Mouse (Mus musculus) lung, postnatal 36 days (tissue): ENCODE data around the gene Utf1.

Source experiments
- DNase-seq: peaks from one replicate; pipeline ENCODE4 v3.0.0; 2022; ENCODE audit warnings: mixed read lengths

Gene Utf1

GRCm38 (mm10) chr7:139940476-139941209, 2.9 kb upstream of the Utf1 start:
- no peak for DNase-seq

DNA sequence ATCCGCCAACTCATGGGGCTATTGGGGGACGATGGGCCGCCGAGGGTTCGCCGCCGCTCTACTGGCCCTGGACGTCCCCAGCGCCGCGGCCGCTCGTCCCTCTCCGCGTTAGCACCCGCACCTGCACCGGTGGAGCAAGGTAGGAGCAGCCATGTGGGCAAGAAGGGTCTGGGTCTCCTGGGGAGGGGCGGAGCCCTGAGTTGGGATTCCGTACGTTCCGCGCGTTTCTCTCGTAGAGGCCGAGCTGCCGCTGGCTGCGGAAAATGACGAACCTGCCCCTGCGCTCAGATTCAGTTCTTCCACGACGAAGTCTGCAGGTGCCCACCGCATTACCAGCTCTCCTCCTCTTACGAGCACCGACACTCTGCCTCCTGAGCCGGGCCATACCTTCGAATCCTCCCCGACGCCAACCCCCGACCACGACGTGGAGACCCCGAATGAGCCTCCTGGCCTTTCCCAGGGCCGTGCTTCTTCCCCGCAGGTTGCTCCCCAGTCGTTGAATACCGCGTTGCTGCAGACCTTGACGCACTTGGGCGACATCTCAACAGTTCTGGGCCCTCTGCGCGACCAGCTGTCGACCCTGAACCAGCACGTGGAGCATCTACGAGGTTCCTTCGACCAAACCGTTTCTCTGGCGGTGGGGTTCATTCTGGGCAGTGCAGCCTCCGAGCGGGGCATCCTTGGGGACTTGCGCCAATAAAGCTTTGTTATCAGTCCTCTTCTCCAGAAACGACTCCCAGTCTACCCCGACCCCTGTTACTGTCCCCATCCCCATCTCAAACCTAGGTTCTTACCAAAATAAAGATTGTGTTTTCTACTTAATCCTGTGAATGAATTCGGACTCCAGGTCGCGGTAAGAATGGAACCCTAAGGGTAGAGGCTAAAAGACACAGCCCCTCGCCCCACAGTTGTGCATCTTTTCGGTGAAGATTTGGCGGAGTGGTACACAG, 977 bp downstream of the Utf1 start:
- no peak for DNase-seq

DNA sequence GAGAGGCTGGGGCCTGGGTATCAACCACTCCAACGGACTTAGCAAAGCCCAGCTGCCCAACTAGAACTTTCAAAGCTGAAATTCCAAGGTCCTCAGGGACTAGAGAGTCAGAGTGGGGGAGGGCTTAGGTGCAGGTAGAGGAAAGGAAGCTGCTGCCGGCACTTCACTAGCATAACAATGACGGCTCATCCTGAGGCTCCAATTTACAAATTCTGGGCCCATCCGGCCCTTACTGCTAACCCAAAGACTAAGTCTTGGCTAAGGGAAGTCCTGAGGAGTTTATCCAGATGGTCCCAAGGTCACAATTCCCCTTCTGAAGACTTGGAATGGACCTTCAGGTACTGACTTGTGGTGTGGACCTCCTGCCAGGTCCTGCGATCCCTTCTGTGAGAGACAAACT, 1.9 kb downstream of the Utf1 start:
- DNase-seq, result no peak

DNA sequence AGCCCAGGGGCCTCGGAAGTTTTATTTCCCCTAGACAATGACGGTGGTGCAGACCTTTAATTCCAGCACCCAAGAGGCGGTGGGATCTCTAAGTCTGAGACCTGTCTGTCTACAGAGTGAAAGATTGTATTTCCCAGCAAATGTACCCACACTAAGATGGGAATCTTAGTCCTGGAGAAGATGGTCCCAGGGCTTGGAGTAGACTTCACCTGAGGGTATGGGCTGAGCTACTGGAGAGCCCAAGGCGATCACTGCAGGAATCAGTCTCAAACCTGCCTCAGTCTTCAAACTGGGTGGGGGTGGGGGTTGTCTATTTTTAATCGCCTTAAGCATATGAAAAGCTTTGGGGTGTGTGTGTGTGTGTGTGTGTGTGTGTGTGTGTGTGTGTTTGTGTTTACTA, 2.4 kb downstream of the Utf1 start:
- DNase-seq, result no peak

DNA sequence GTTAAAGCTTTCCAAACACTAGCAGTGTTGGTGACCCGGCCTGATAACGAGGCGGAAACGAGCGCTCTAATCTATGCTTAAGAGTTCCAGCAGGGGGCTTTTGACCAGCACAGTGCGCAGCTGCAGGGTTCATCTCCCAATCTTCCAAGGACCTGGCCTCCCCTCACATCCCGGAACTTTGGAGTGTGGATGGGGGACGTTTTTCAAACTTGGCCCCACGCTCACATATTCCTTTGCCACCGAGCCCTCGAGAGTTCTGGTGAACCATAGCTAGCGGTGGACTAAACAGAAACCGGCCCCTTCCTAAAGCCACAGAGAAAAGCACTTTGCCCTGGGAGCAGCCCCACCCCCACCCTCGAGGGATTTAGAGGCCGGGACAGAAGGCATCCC, 6.3 kb downstream of the Utf1 start:
- DNase-seq, result peak; percentile 67

DNA sequence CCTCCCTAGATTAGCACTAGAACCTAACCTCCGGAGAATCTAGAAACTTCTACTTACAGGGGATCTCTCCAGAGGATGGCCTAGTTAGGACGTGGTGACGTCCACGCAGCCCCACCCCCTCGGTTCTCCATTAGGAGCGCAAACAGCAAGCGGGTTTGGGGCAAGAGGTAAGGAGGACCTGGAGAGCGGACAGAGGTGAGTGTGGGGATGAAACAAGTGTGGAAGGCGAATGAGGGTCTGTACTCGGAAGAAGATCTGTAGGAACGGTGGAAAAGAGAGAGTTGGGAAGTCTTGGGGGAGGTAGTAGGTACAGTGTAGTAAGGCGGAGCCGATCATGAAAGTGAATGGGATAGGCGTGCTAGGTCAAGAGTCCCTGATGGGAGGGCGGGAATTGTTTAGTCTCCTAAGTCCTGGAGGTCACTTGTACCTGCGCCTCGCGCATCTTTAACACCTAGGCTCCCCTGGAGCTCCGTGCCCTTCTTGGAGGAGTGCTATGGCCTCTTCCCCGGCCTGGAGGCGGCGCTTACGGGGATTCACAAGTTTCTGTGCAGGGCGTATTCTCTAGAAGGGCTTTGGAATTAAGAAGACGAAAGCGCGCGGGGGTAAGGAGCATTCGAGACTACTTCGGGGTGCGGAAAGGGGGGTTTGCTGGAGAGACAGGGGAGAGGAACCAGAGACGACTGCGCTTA, 6.8 kb downstream of the Utf1 start:
- DNase-seq, result peak; percentile 70

DNA sequence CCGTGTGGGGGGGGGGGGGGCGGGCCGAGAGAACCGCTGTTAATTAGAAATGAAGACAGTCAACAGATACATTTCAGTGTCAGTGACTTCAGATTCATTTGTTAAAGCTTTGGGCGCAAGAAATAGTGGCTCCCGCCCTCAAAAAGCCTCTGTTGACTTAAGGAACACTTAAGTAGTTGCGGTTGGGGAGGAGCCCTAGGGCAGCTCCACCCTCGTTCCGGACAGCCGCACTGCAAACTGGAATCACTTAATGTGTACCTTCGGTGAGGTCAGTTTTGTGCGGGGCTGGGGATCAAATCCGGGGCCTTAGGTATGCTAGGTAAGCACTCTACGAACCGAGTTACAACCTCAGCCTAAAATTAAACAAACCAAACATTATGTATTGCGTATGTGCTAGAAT, 7.5 kb downstream of the Utf1 start:
- DNase-seq, result peak; percentile 70

DNA sequence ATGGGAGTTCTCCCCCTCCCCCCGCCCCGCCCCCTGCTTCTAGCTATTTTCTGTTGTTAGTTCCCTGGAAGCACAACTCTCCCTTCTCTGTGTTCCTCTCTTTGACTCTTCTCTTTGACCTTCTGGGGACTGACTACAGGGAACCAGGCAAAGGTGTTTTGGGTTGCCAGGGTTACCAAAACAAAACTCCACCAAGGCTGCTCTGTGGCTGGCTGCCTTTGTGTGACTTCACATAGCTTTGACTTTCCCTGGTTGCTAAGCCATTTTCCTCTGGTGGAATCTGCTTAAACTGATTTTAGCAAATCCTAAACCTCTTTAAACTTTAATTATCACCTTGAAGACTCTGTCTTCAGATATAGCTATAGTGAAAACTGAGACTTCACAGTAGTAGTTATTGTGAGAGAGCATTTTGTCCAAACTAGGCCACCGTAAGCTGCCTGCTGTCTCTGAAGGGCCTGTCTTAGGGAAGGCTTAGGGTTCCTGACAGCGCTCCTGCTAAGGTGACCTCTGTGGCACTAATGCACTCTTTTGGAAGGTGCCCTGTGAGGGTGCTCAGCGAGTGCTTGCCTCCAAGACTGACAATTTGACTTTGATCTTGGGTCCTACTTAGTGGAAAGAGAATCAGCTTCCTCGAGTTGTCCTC, 8.5 kb downstream of the Utf1 start:
- no peak for DNase-seq

GRCm38 (mm10) chr7:139955505-139955904, 11.9 kb downstream of the Utf1 start:
- no peak for DNase-seq

- DNase-seq, result no peak
These were observed 13.1 kb downstream of the Utf1 start for GRCm38 (mm10) chr7:139956658-139957057.

DNA sequence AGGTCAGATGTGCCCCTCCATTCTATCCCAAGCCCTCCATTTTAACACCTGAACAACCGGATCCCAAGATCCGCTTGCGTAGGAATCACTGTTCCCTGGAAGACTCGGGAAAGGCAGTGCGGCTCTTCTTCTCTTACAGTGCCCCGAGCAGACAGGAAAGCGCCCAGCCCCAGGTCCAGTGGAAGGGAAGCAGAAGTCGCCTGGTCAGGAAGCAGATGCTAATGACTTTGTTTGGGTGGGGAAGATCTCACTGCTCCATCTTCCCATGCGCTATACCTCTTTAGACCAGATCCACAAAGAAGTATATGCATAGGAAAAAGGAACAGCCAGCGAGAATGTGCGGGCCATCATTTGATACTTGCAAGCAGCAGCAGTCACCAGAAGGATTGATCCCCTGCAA, 13.8 kb downstream of the Utf1 start:
- no peak for DNase-seq

- DNase-seq, result no peak
These were observed 14.4 kb downstream of the Utf1 start for GRCm38 (mm10) chr7:139957958-139958357.

DNA sequence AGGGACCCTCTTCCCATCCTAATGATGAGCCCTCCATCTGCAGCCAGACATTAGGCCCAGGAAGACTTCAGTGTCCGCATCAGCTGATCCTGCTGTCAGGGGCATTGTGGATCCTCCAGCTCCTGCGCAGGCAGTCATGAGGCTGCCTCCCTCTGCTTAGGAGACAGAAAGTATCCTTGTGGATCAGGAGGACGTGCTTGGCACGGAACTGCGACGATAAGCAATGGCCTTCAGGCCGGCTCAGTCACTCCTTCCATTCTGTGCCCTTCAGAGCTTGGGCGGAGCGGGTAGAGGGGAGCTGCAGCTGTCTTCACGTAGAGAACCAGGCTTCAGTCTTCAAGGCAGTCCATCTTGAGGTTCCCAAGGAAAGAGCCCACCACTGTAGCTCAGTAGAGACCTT, 17.6 kb downstream of the Utf1 start:
- DNase-seq, result no peak

GRCm38 (mm10) chr7:139963814-139964213, 20.2 kb downstream of the Utf1 start:
- no peak for DNase-seq

- no peak for DNase-seq
These were observed 23.6 kb downstream of the Utf1 start for GRCm38 (mm10) chr7:139967175-139967574.

DNA sequence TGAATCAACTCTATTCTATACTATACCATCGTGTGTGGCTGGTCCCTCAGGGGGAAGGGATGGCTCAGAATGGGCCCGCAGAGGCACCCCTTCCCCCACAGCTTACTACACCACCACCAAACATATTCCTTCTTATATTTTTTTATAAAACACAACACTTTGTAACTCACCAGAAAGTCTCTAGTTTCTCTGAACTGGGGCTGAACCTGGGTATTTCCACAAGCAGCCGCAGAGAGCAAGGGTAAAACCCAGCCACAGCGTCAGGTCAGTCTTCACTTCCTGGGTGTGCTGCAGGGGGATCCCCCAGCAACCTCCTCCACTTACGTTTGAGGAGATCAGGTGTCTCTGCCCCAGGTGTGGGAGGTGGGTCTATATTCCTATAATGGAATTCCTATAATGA, 24.8 kb downstream of the Utf1 start:
- DNase-seq, result no peak

GRCm38 (mm10) chr7:139969348-139970130, 25.9 kb downstream of the Utf1 start:
- DNase-seq, result peak; percentile 87

- no peak for DNase-seq
These were observed 26.8 kb downstream of the Utf1 start for GRCm38 (mm10) chr7:139970216-139970919.

GRCm38 (mm10) chr7:139970979-139971378, 27.4 kb downstream of the Utf1 start:
- no peak for DNase-seq

DNA sequence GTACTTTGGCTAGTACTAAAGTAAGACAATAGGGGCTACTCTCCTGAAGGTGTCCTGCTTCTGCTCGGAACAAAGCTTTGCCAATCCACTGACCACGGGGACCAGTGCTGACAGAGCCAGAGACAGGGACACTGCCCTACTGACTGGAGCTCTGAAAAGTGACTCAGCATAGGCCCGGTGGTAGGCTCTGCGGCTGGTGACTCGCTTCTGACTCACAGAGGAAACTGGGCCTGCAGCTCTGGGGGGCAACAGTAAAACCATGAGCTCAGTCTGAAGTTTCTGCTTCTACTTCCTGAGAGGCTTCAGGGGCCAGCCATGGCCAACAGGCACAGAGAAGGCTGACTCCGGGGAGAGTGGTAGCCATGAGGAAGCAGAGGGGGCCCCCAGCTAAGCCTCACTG, 27.8 kb downstream of the Utf1 start:
- DNase-seq, result no peak

DNA sequence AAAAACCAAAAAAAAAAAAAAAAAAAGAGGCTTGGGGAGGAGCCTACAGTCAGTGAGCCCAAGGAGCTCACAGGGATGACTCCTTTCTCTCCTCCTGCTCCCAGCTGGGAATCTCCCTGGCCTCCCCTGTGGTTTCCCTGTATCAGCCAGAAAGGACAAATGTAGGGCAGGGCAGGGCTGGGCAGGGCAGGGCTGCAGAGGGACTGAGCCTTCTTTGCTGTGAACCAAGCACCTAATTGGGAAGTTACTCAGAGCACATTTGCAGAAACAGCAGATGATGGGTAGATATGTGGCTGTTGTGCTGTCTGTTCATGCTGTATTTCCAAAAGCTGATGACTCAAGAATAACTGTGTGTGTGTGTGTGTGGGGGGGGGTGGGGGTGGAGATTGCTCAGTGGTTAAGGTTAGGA, 29.3 kb downstream of the Utf1 start:
- no peak for DNase-seq

DNA sequence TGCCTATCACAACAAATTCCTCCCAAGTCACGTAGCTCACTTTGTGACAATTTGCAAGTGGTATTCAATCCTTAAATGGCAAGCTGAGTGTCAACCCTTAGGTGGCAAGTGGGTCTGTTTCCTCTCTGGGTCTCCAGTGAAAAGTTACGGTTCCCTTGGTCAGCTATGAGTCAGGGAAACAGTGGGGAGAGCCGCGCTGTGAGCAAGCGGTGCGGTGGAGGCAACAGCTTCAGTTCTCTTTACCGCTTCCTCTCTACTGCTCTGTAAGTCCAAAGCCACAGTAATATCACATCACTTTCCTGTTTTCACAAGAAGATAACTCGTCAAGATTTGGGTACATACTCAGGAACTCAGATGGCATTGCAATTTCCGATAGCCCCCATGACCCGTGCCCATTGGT, 30.7 kb downstream of the Utf1 start:
- no peak for DNase-seq
